Mouse (Mus musculus): Measurements from ENCODE around the gene Ing4.
"Not testable (repeated sequence)": the region's sequence is repeated elsewhere in the genome, so short reads cannot be mapped to it uniquely, and the experiment has no call there.

Gene Ing4

GRCm38 (mm10) chr6:125042081-125042480, 2.5 kb downstream of the Ing4 start:
- DNase-seq = no peak

GRCm38 (mm10) chr6:125046691-125047090, 7.1 kb downstream of the Ing4 start:
- peak; percentile 86 for DNase-seq

- DNase-seq = no peak
Observed at GRCm38 (mm10) chr6:125049678-125050077, 10.1 kb downstream of the Ing4 start, which contains the start of gene Acrbp. TSS of gene Acrbp (plus strand) at chr6:125049689.

- no peak for DNase-seq
Observed at GRCm38 (mm10) chr6:125051237-125051636, 11.7 kb downstream of the Ing4 start.

- no peak for DNase-seq
Observed at GRCm38 (mm10) chr6:125061493-125061892, 21.9 kb downstream of the Ing4 start.

- no peak for DNase-seq
Observed at GRCm38 (mm10) chr6:125062511-125062910, 23.0 kb downstream of the Ing4 start.

GRCm38 (mm10) chr6:125063906-125064305, 24.3 kb downstream of the Ing4 start:
- no peak for DNase-seq

GRCm38 (mm10) chr6:125065223-125065622, 25.7 kb downstream of the Ing4 start:
- DNase-seq = not testable (repeated sequence)

- DNase-seq = no peak
Observed at GRCm38 (mm10) chr6:125067571-125067995, 28.0 kb downstream of the Ing4 start, which contains the start of gene Lpar5. TSS of gene Lpar5 (plus strand) at chr6:125067920.

- DNase-seq = no peak
Observed at GRCm38 (mm10) chr6:125071170-125071895, 31.8 kb downstream of the Ing4 start.

- no peak for DNase-seq
Observed at GRCm38 (mm10) chr6:125071896-125072279, 32.3 kb downstream of the Ing4 start.

GRCm38 (mm10) chr6:125073825-125074224, 34.3 kb downstream of the Ing4 start:
- no peak for DNase-seq

- DNase-seq = no peak
Observed at GRCm38 (mm10) chr6:125081394-125081793, 41.8 kb downstream of the Ing4 start.

- peak; percentile 93 for DNase-seq
Observed at GRCm38 (mm10) chr6:125081797-125082560, 42.4 kb downstream of the Ing4 start.

- DNase-seq = no peak
Observed at GRCm38 (mm10) chr6:125082801-125083386, 43.3 kb downstream of the Ing4 start.

- peak; percentile 67 for DNase-seq
Observed at GRCm38 (mm10) chr6:125084424-125084823, 44.9 kb downstream of the Ing4 start.

- DNase-seq = no peak
Observed at GRCm38 (mm10) chr6:125087937-125088336, 48.4 kb downstream of the Ing4 start.

GRCm38 (mm10) chr6:125088561-125089321, 49.2 kb downstream of the Ing4 start:
- DNase-seq = peak; percentile 76

- DNase-seq = peak; percentile 80
Observed at GRCm38 (mm10) chr6:125089521-125090321, 50.2 kb downstream of the Ing4 start.

GRCm38 (mm10) chr6:125090341-125091085, 51.0 kb downstream of the Ing4 start:
- no peak for DNase-seq

GRCm38 (mm10) chr6:125092372-125092771, 52.8 kb downstream of the Ing4 start:
- DNase-seq = no peak

Measured in lung, postnatal 14 days (tissue).